Mouse (Mus musculus): ENCODE results near the gene Il17rc.

DNA sequence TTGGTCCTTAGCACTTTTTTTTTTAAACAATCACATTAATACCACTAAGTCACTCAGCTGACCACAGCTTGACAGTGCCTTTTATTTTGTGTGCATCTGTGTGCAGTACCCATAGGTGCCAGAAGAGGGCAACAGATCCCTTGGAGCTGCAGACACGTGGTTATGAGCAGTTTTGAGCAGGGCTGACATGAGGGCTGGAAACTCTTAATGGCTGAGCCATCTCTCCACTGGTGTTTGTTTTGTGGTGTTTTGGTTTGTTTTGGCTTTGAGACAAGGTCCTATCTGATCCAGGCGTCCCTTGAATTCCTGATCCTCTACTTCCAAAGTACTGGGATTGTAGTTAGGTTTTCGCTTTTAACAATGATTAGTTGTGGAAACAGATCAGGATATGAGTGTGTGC is 43.8 kb upstream of the Il17rc start:
- peak; percentile 35; the same call in 1 of the 2 replicates for TF ChIP-seq CTCF (IDR thresholded peaks at IDR 0.05; ENCODE audit: low read depth, low read length)
- no peak for TF ChIP-seq POLR2A (IDR thresholded peaks at IDR 0.05; ENCODE audit: borderline replicate concordance, low read depth, low read length)

Data from bone marrow macrophage, adult 2 months (primary cell).